Mouse (Mus musculus) frontal cortex, adult (tissue): Measurements from ENCODE around the gene Gm32687.
"Not testable (repeated sequence)": the region's sequence is repeated elsewhere in the genome, so short reads cannot be mapped to it uniquely, and the experiment has no call there.

ENCODE experiments used
- ATAC-seq: cut with Nextera tagmentation; 2 replicates; pipeline ENCODE4 v1.9.2; 2017; ENCODE audit warnings: mild to moderate bottlenecking, moderate library complexity, mixed read lengths; ENCODE audit not compliant: low TSS enrichment

The Gm32687 gene

GRCm38 (mm10) chr10:81863409-81864407, at the start of gene Gm32687:
TSS of gene Gm32687 (plus strand) at chr10:81863934.
- ATAC-seq, result peak; percentile 100

DNA sequence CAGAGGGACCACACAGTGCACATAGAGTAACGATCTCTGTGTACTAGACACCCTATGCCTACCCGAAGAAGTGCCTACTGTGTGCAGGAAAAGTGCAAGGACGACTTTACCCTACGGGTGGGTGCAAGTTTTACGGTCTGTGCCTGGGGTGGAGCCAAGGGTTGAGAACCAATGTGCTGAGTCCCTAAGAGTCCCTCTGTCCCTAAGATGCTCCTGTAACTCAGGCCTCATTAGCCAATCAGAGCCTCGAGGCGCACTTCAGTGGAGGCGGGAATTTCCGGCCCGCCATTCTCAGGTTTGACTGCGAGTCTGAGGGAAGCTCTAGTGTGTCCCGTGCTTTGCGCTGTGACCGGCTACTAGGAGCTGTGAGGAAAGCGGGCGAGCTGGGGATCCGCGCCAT, 17.5 kb upstream of the Gm32687 start:
- ATAC-seq, result not testable (repeated sequence)

- peak; percentile 100 for ATAC-seq
These were observed 66.4 kb downstream of the Gm32687 start, which contains the start of gene Zfp781 for GRCm38 (mm10) chr10:81929842-81930743. TSS of gene Zfp781 (minus strand) at chr10:81930480.
